Mouse (Mus musculus): ENCODE results near the gene Hist1h3f.

DNA sequence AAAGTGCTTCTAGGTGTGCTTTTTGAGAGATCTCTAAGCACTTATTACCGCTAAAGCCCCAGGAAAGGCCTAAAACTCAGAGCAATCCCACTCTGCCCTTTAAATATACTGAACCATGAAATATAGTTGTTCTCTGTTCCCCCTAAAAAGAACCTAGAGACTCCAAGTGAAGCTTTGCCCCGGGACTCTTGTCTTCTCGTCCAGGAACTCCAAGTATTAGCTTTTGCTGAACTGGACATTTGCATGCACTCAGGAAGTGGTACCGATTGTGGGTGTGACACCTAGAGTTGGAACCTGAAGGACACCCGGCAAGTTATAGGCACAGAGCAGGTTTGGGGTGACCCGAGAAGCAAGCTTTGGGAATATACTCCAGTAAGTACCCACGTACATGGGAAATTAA lies 47.4 kb downstream of the Hist1h3f start:
- TF ChIP-seq POLR2A (IDR thresholded peaks at IDR 0.05; ENCODE audit: insufficient read depth, low read depth, low read length), result no peak
- TF ChIP-seq CTCF (IDR thresholded peaks at IDR 0.05), result no peak
- TF ChIP-seq EP300 (IDR thresholded peaks at IDR 0.05; ENCODE audit: insufficient read depth, low read depth, low read length), result no peak
